Mouse (Mus musculus) layer of hippocampus, adult 2 months (tissue): ENCODE data around the gene Fancd2. TPM values are rescaled to one million over a fixed set of nuclear protein-coding genes. Genes with fewer than 3 reads are reported as not detected.
A peak's percentile ranks its signal among the peaks of the same experiment; 100 is the strongest.

Experiments
- DNase-seq, 2 experiments: peaks; one replicate each; pipeline ENCODE4 v3.0.0; 2022; ENCODE audit warnings: low spot score in 2 of 2
- H3K27ac ChIP-seq: fragments of 200-600 bp; 2 replicates; pipeline ENCODE4 v1.8.1; 2022
- H3K4me3 ChIP-seq: fragments of 200-600 bp; 2 replicates; pipeline ENCODE4 v1.8.1; 2022; ENCODE audit warnings: mild to moderate bottlenecking
- CTCF ChIP-seq: fragments of 200-600 bp; conservative IDR thresholded peaks from 2 replicates; pipeline ENCODE4 v1.8.1; 2022; ENCODE audit warnings: antibody characterized with exemption, mild to moderate bottlenecking, moderate library complexity
- total RNA-seq, 2 experiments: library from RNA; stranded (reverse); gene quantifications; 2 replicates each; pipeline ENCODE4 v1.2.3; 2021

Fancd2 gene
- total RNA-seq, 2 experiments from 2014 or later = 2.4 to 3.8 TPM

DNA sequence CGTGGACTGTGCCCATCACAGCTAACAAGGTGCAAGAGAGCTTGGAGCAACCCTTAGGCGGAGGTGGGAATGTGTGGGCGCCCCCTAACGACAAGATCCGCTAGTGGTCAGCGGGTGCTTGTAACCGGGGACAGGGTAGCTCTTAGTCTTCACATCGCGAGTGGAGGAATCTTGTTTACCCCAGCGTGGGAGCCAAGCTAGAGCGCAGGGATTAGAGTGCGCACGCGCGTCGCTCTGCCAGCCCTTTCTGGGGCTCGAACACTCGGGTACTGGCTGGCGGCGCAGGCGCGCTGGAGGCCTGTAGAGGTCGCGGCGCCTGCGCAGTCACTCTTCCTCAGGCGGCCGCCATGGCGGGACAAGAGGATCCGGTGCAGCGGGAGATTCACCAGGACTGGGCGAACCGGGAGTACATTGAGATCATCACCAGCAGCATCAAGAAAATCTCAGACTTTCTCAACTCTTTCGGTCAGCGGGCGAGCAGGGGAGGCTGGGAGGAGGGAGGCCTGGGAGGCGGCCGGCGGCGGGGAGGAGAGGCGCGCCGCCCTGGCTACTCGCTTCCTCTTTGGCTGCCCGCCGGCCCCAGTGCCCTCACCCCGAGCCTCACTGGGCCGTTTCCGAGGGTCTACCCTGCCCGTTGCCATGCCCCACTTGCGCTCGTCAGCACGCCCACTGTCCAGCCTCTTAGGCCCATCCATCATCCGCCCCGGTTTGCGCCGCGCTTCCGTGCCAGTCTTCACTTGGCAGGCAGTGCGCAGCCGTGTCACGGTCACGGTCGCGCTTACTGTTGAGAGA lies 73.1 kb downstream of the Fancd2 start, which contains the start of gene Brk1:
TSS of gene Brk1 (plus strand) at position 341 of the 792 bp plus-strand sequence.
- Histone ChIP-seq H3K4me3 (peak within 1 kb of the TSS; percentile 95), H3K27ac (peak within 1 kb of the TSS; percentile 96)
- TF ChIP-seq CTCF = peak; percentile 78
- peak; percentile 89 to 92 for DNase-seq

- Histone ChIP-seq H3K27ac (peak overlapping the region; percentile 96), H3K4me3 (peak overlapping the region; percentile 95)
- no peak for TF ChIP-seq CTCF
- DNase-seq = no peak
These were observed 73.7 kb downstream of the Fancd2 start for GRCm38 (mm10) chr6:113605224-113605545.

- TF ChIP-seq CTCF = no peak
- Histone ChIP-seq H3K27ac (peak overlapping the region; percentile 88), H3K4me3 (no peak overlapping the region)
- DNase-seq = no peak
These were observed 77.4 kb downstream of the Fancd2 start for GRCm38 (mm10) chr6:113608871-113609270.

DNA sequence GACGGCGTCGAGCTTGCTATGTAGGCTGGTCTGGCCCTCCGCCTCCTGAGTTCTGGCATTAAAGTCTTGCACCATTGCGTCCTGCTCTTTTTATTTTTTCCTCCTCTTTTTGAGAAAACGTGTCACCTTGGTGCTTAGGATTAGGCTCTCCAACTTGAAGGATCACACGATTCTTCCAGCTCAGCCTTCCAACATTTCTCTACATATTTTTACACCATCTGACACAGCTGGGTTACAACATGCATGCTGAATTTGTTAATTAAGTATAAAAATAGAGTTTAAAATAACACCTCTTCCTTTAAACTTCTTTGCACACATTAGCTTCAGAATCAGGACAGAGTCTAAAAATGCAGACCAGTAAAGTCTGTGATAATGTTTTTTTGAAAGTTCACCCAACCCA lies 77.8 kb downstream of the Fancd2 start:
- H3K27ac ChIP-seq = peak overlapping the region; percentile 88
- no peak for TF ChIP-seq CTCF
- no peak overlapping the region for H3K4me3 ChIP-seq
- no peak for DNase-seq

GRCm38 (mm10) chr6:113612258-113612969 lies 80.9 kb downstream of the Fancd2 start:
- no peak for DNase-seq
- Histone ChIP-seq H3K27ac (peak overlapping the region; percentile 90), H3K4me3 (no peak overlapping the region)
- TF ChIP-seq CTCF = no peak

GRCm38 (mm10) chr6:113614152-113614551 lies 82.7 kb downstream of the Fancd2 start:
- H3K27ac ChIP-seq = peak overlapping the region; percentile 90
- DNase-seq = no peak
- no peak overlapping the region for H3K4me3 ChIP-seq
- TF ChIP-seq CTCF = no peak

DNA sequence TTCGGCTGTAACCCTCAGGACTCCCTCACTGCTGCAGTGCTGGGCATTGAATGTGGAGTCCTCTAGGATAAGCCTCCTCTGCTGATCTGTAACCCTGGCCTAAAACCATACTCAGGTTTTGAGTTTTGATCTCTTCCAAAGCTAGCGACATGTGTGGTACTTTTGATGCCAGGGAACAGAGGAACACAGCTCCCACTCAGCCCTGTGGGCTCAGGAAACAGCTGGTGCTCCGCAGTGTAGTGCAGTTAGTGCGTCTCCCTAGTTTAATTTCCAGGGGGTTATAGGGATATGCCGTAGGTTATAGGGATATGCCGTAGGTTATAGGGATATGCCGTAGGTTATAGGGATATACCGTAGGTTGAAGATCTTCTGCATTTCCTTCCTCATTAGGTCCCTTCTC lies 83.5 kb downstream of the Fancd2 start:
- DNase-seq = peak in 1 of 2 experiments; percentile 58
- no peak for TF ChIP-seq CTCF
- no peak overlapping the region for H3K4me3 ChIP-seq
- H3K27ac ChIP-seq = peak overlapping the region; percentile 90

- peak in 1 of 2 experiments; percentile 56 for DNase-seq
- peak overlapping the region; percentile 90 for H3K27ac ChIP-seq
- no peak overlapping the region for H3K4me3 ChIP-seq
- no peak for TF ChIP-seq CTCF
These were observed 84.0 kb downstream of the Fancd2 start for GRCm38 (mm10) chr6:113615489-113615888.

GRCm38 (mm10) chr6:113623386-113623785 lies 91.9 kb downstream of the Fancd2 start:
- Histone ChIP-seq H3K27ac (peak overlapping the region; percentile 98), H3K4me3 (peak overlapping the region; percentile 92)
- no peak for TF ChIP-seq CTCF
- no peak for DNase-seq

- DNase-seq = peak; percentile 84 to 86
- H3K4me3 ChIP-seq = peak within 1 kb of the TSS; percentile 92
- TF ChIP-seq CTCF = peak; percentile 42
These were observed 92.7 kb downstream of the Fancd2 start, which contains the start of gene Vhl for GRCm38 (mm10) chr6:113623941-113624751. Gene Vhl (plus strand): TSS chr6:113623959.

DNA sequence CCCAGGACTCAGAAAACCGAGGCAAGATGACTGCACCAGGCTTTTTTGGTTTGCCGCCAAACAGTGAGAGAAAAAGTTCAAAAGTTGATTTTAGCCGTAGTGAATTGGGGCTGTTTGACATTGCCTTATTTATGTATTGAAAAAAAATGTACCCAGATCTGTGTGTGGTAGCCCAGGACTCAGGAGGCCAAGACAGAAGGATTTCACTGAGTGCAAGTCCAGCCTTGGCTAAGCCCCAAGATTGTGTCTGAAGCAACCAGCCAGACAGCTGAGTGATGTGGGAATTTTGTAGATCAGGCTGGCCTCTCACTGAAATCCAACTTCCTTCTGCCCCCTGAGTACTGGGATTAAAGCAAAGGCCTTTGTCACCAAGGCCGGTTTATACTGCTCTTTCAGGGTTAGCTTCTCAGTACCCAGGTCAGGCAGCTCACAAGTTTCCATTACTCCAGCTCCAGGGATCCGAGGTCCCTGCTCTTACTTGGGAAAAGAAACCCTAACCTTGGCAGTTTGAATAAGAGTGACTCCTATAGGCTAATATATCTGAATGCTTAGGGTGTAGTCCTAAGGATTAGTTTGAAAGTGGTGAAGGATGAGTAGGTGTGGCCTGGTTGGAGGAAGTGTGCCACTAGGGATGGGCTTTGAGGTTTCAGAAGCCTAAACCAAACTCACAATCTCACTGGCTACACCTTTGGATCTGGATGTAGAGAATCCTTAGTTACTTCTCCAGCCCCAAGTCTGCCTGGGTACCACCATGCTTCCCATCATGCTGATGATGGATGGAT lies 93.7 kb downstream of the Fancd2 start:
- peak overlapping the region; percentile 92 for H3K4me3 ChIP-seq
- DNase-seq = no peak
- peak overlapping the region; percentile 98 for H3K27ac ChIP-seq
- no peak for TF ChIP-seq CTCF

More at GRCm38 (mm10) chr6:113623941-113624751, 92.7 kb downstream of the Fancd2 start, which contains the start of gene Vhl:
- peak within 1 kb of the TSS; percentile 98 for H3K27ac ChIP-seq

GRCm38 (mm10) chr6:113630322-113630721 lies 98.8 kb downstream of the Fancd2 start:
- peak overlapping the region; percentile 64; the same call in 1 of the 2 replicates for H3K27ac ChIP-seq
- no peak overlapping the region for H3K4me3 ChIP-seq
- TF ChIP-seq CTCF = no peak
- DNase-seq = no peak
